Mouse (Mus musculus) gastrocnemius, adult 18-20 months (tissue): ENCODE measurements around the gene BC080695. TPM values are rescaled to one million over a fixed set of nuclear protein-coding genes. Genes with fewer than 3 reads are reported as not detected.
"Not testable (repeated sequence)": the region's sequence is repeated elsewhere in the genome, so short reads cannot be mapped to it uniquely, and the experiment has no call there.

Experiments
- DNase-seq: peaks from one replicate; pipeline ENCODE4 v3.0.0; 2021; ENCODE audit warnings: low spot score
- long read RNA-seq, 2 experiments: library from polyadenylated mRNA; stranded (forward); transcript quantifications; one replicate each; pipeline ENCODE4 v2.0.0; 2021
- total RNA-seq, 2 experiments: library from RNA; stranded (reverse); gene quantifications; 2 replicates each; pipeline ENCODE4 v1.2.3; 2021

Gene BC080695
- total RNA-seq, result not detected
- long read RNA-seq, experiment 1, result 0 reads
- long read RNA-seq, experiment 2, result 0 reads

- DNase-seq, result not testable (repeated sequence)
Measured at GRCm38 (mm10) chr4:143551400-143551799, at the start of gene BC080695, which contains the start of gene Gm13057. TSS of gene BC080695 (plus strand) at chr4:143551700. TSS of gene Gm13057 (plus strand) at chr4:143551709.

GRCm38 (mm10) chr4:143511043-143511442, 40.5 kb upstream of the BC080695 start, which contains the start of gene Gm13043:
TSS of gene Gm13043 (plus strand) at chr4:143511343.
- no peak for DNase-seq

GRCm38 (mm10) chr4:143535654-143536053, 15.8 kb upstream of the BC080695 start, which contains the start of gene Gm13040:
TSS of gene Gm13040 (plus strand) at chr4:143535954.
- DNase-seq, result not testable (repeated sequence)

DNA sequence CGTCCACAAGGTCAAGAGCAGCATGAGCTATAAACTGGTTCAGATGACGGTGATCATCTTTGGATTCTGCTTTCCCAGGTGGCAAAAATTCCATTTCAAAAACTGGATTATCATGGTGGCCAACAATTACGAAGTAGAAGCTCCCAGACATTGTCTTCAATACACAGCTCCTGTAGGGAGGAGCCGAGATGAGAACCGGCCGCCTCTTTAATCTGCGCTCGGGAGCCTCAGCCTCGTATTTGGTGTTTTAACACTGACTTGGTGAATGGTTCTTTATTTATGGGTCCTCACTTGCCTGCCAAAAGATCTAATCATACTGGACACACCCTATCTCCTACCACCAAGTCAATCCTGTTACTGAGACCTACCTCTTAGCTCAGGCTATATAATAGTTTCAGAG, 60.4 kb downstream of the BC080695 start:
- not testable (repeated sequence) for DNase-seq

- not testable (repeated sequence) for DNase-seq
Measured at GRCm38 (mm10) chr4:143614703-143615102, 63.2 kb downstream of the BC080695 start, which contains the start of gene Gm13083. TSS of gene Gm13083 (plus strand) at chr4:143615003.

DNA sequence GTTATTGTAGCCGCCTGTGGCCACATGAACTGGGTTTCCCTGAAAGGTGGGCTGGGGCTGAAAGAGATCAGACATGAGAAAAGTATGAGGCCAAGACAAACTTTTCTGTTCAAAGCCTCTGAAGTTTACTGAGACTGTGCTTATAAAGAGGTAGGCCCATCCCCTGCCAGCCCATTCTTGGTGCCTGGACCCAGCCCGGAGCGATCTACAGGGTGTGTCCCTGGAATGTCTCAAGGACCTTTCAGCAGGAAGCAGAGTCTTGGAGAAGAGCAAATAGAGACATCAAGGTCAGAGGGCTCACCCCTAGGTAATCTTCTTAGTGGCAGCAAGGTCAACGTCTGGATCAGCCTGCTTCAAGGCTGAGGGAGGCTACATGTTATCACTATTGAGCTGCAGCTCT, 66.6 kb downstream of the BC080695 start:
- not testable (repeated sequence) for DNase-seq

Other genes starting within 250 kb of the BC080695 start
- gene Lrrc38, start 201.9 kb upstream of the BC080695 start, total RNA-seq, result 10 to 100 TPM; 33.4 to 37.4 TPM
- not detected for gene Pramel1, start 157.3 kb upstream of the BC080695 start, total RNA-seq
- 1 to 10 TPM; 6.1 to 7.7 TPM for gene Pramef8, start 139.3 kb upstream of the BC080695 start, total RNA-seq
- not detected for gene Oog4, start 101.4 kb upstream of the BC080695 start, total RNA-seq
- gene Gm13043, start 40.4 kb upstream of the BC080695 start, total RNA-seq, result not detected
- gene Gm13040, start 15.7 kb upstream of the BC080695 start, total RNA-seq, result not detected
- not detected for gene Gm13057, start within 50 bp of the BC080695 start, total RNA-seq
- not detected for gene Gm13083, start 63.3 kb downstream of the BC080695 start, total RNA-seq
- not detected for gene Gm13088, start 105.5 kb downstream of the BC080695 start, total RNA-seq
- gene Gm13089, start 151.0 kb downstream of the BC080695 start, total RNA-seq, result not detected
- not detected for gene Gm13078, start 167.8 kb downstream of the BC080695 start, total RNA-seq
- not detected for gene Gm13023, start 237.7 kb downstream of the BC080695 start, total RNA-seq